Mouse (Mus musculus): Measurements from ENCODE around the gene Bst2. TPM values are rescaled to one million over a fixed set of nuclear protein-coding genes. Genes with fewer than 3 reads are reported as not detected.

Bst2 gene
- 10 to 100 TPM; 17.1 to 32.9 TPM for total RNA-seq (2021)

- peak; percentile 85 to 90 for DNase-seq
- intact Hi-C loops (cut with DNase I): no loop called here
Observed at GRCm38 (mm10) chr8:71537028-71537867, at the start of gene Bst2. Bst2 (minus strand) TSS chr8:71537456.

DNA sequence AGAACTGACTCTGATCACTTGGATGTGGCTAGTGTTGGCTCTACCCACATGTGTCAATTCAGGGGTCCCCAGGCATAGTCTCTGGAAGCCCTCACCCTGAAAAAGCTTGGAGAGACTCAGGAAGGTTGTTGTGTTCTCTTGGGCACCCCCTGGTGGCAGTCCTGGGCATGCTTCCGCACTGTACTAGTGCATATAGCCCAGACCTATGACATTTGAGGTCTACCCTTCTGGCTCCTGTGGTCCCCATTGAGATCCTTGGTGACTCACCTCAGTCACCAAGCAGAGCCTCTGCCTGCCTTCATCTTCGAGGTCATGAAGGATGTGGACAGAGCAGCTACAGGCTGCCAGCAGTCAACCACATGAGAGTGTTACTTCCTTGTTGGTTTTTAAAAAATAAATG, 49.6 kb upstream of the Bst2 start:
- DNase-seq: peak in 1 of 2 experiments; percentile 44
- intact Hi-C loops (cut with DNase I): no loop called here

DNA sequence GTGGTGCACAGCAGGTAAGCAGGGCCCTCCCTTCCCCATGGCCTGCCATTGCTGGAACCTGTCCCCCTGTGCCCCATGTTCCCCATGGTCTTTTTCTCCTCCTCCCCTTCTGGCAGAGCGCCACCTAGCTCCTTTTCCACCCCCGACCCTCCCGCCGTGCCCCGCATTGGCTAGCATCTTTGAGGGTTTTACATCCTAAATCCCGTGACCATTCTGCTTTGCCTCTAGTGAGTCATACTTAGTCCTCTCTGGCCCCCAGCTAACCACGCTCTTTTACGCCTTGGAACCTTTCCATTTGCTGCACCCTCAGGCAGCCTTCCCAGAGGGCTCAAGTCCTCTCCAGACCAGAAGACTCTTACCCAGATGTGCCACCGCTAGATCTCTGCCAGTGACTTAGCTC, 42.9 kb upstream of the Bst2 start:
- intact Hi-C loops (cut with DNase I): no loop called here
- no peak for DNase-seq

DNA sequence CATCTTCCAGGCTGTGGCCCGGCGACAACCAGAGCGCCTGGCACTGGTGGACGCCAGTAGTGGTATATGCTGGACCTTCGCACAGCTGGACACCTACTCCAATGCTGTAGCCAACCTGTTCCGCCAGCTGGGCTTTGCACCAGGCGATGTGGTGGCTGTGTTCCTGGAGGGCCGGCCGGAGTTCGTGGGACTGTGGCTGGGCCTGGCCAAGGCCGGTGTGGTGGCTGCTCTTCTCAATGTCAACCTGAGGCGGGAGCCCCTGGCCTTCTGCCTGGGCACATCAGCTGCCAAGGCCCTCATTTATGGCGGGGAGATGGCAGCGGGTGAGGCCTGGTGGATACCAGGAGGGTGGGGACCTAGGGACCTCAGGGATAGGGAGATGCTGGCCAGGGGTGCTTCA, 42.2 kb upstream of the Bst2 start:
- intact Hi-C loops (cut with DNase I): no loop called here
- DNase-seq: peak; percentile 56 to 69

DNA sequence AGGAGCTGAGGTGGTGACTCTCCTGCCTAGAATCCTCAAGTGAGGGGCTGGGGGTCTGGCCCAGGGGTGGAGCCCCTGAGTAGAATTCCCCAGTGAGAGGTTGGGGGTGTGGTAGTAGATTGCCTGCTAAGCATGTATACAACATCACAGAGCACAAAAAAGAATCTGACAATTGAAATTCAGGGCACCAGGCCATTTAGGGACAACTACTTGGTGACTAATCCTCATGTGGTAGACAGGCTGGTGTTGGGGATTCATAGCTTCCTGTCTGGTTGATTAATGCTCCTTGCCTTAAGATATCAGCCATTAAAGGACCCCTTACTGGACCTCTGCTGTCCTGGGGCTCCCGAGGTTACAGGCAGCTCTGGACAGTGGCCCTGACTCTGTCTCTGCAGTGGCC, 41.8 kb upstream of the Bst2 start:
- no peak for DNase-seq
- intact Hi-C loops (cut with DNase I): no loop called here

DNA sequence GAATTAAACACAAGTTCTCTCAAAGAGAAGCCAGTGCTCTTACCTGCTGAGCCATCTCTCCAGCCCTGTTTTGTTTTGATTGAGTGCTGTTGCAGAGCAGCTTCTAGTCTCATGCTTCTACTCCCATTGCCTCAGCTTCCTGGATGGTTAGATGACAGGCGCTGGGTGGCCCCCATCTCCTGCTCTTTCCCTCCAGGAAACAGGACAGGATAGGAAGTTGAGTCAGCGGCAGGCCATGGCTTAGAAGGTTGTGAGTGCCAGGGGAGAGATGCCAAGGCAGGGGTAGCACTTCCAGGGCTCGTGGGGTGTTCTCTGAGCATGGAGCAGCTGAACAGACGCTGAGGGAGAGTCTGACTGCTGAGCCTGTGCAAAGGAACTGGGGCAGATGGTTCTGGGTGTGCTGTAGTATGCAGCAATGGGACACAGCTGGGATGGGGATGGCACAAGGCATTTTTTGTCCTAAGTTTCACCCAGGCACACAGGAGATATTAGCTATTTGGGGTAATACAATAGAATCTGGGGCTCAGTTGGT, 40.7 kb upstream of the Bst2 start:
- no peak for DNase-seq

GRCm38 (mm10) chr8:71575020-71575419, 37.8 kb upstream of the Bst2 start:
- no peak for DNase-seq
- intact Hi-C loops (cut with DNase I): no loop called here

More for the DNA sequence above, 40.7 kb upstream of the Bst2 start:
- intact Hi-C loops (cut with DNase I): no loop called here

DNA sequence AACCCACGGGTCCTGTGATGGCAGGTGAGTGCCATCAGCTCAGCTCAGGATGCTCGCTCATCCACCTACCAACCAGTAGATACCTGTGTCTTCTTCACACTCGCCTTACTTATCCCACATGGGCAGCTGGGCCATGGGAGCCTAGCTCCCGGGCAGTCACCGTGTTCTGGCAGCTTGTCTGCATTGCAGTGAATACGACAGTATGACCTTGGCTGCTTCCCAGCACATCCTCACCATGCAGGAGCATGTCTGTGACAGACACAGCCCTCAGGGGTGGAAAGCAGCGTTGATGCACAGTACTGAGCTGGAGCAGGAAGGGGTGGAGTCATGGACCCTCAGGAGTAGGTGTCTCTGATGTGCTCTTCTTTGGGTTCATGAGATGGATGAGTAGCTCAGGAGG, 37.2 kb upstream of the Bst2 start:
- intact Hi-C loops (cut with DNase I): no loop called here
- DNase-seq: no peak

DNA sequence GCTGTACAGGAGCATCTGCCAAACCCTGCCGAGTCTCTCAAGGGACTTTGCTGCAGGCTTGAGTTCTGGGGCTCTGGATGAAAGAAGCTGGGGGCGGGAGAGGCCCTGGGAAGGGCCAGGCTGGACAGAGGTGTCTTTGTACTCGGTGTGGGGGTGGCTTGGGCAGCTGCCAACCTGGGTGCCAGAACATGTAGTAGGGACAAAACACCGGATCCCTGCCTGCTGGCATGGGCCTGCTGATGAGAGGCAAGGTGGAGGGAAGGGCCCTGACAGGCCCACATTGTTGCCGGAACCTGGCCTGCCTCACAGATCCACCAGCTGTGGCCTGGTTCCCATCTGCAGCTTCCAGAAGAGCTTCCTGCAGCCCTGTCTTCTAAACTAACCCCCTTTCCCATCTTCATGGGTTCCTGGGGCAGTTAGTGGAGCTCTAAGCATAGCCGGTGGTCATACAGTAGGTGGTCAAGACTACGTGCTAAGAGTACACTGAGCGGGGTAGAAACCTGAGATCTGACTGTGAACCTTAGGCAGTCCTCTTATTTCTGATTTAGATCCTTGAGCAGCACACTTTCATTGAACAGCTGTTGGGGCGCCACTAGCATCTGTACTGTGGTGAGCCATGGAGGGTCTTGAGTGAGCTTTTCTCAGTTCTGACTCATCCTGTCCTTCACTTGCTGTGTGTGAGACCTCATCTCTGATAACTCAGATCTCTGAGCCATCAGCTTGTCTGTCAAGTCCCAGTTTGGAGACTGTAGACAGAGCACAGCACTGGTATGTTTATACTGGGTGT, 35.8 kb upstream of the Bst2 start:
- intact Hi-C loops (cut with DNase I): no loop called here
- DNase-seq: peak; percentile 69 to 73

- no peak for DNase-seq
- intact Hi-C loops (cut with DNase I): no loop called here
Observed at GRCm38 (mm10) chr8:71572077-71572476, 34.8 kb upstream of the Bst2 start.

DNA sequence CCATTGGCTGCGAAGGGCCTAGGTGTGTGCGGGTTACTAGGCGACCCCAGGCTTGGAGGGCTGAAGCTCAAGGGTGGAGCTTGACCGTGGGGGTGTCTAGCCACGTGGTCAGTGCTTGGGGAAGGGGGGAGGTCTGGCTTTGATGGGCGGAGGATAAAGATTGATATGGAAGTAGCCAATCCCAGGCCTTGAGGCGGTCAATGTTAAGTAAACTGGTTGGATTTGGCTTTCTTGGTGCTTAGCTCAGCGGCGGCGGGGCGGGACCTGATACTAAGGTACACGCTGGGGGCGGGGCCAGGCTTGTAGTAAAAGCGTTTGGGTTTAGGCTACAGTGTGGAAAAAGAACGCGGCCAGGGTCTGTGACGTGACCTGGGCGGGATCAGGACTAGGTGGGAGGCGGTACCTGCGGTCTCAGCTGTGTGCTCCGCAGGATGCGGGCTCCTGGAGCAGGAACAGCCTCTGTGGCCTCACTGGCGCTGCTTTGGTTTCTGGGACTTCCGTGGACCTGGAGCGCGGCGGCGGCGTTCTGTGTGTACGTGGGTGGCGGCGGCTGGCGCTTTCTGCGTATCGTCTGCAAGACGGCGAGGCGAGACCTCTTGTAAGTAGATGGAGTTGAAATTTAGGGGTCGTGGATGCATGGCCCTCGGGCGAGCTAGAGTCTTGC, 33.2 kb upstream of the Bst2 start:
- intact Hi-C loops (cut with DNase I): no loop called here
- DNase-seq: peak; percentile 82 to 83

DNA sequence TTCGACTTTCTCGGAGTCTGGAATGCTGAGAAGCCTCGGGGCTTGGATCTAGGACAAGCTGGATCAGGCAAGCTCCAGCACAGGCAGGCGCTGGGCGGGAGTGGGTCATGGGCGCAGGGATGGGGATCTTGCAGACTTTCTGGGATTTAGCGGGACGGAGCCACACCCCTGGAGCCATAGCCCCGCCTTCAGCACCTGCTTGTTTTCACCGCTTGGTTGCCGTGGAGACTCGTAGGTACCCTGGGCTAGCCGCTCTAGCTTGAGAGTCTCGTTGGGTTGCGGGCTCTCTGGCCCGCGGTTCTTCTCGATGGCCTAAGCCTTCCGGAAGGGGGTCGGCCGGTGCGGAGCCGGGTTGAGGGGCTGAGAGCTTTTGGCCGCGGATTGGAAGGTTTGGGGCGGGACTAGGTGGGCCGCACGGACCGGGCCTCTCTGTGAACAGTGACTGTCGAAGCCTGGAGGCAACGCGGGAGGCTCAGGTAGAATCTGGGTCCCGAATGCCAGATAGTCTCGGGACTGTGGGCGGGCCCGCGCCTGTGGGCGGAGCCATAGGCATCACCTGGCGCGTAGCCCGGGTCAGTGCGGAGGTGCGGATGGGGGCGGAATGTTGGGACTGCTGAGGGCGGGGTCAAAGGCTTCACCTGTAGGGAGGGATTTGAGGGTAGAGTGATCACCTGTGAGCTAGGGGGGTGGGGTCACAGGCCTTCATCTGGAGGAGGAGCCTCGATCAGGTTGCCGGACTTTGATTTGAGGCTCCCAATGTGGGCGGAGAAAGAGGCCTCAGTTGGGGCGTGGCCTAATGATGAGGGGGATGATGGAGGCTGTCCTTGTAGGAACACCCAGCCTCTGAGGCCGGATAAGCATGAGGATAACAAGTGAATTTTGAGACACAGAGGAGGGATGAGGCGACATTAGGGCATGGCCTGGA, 32.4 kb upstream of the Bst2 start:
- intact Hi-C loops (cut with DNase I): no loop called here
- DNase-seq: peak; percentile 75 to 84

- peak in 1 of 2 experiments; percentile 30 for DNase-seq
- intact Hi-C loops (cut with DNase I): no loop called here
Observed at GRCm38 (mm10) chr8:71568941-71569340, 31.7 kb upstream of the Bst2 start.

DNA sequence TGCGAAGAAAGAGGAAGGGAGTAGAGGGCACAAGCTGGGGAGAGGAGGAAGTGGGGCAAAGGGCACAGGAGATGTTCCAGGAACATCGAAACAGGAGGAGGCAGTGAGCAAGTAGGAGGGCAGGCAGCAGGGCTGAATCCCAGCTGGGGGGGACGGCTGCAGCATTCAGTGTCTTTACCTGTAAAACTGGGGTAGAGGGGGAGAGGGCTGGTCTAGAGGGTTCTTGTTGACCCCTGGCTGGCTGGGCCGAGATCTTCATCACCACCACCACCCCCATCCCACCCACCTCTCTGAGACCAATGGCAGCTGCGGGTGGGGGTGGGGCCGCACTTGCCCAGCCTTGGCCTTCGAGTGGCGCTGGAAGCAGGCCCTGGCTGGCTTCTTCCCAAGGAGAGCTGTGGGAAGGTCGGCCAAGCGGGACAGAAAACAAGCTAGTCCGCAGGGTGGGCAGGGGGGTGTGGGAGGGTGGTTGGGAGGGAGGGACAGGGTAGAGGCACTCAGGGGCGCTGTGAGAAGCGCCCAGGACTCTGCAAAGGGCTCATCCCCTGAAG, 31.2 kb upstream of the Bst2 start, which contains the start of gene Slc27a1:
TSS of gene Slc27a1 (plus strand) at position 496 of the 551 bp plus-strand sequence.
- intact Hi-C loops (cut with DNase I): no loop called here
- DNase-seq: peak; percentile 82 to 86

DNA sequence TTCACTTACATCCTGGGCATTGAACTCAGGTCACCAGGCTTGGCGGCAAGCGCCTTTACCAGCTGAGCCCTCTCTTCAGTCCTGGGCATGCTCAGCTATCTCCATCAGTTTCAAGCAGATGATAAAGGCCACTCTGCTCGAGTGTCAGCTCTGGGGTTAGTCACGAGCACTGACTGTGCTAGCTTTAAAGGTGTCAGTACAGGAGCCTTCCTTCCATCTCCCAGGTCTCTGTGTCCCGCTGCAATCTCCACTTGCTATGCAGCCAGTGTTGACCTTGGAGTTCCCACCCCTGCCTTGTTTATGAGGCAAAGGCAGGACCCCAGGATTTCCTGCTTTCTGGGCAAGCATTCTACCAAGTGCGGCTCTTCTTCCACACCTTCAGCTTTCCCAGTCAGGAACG, 30.3 kb upstream of the Bst2 start:
- DNase-seq: peak in 1 of 2 experiments; percentile 34

GRCm38 (mm10) chr8:71566501-71566900, 29.2 kb upstream of the Bst2 start, which contains the start of gene Nxnl1:
Nxnl1 (minus strand) TSS chr8:71566601.
- DNase-seq: no peak
- intact Hi-C loops (cut with DNase I): no loop called here

More for the DNA sequence above, 30.3 kb upstream of the Bst2 start:
- intact Hi-C loops (cut with DNase I): no loop called here

GRCm38 (mm10) chr8:71563992-71564391, 26.7 kb upstream of the Bst2 start:
- DNase-seq: no peak

GRCm38 (mm10) chr8:71562751-71563150, 25.5 kb upstream of the Bst2 start:
- intact Hi-C loops (cut with DNase I): loop anchor here (1.0 to 5.0 kb wide), 3 partner anchors 29 to 170 kb away; no protein-coding TSS in a partner anchor
- peak; percentile 88 to 93 for DNase-seq

More at GRCm38 (mm10) chr8:71563992-71564391, 26.7 kb upstream of the Bst2 start:
- intact Hi-C loops (cut with DNase I): loop anchor here (5.0 kb wide), 1 partner anchor 168 kb away; no protein-coding TSS in a partner anchor

DNA sequence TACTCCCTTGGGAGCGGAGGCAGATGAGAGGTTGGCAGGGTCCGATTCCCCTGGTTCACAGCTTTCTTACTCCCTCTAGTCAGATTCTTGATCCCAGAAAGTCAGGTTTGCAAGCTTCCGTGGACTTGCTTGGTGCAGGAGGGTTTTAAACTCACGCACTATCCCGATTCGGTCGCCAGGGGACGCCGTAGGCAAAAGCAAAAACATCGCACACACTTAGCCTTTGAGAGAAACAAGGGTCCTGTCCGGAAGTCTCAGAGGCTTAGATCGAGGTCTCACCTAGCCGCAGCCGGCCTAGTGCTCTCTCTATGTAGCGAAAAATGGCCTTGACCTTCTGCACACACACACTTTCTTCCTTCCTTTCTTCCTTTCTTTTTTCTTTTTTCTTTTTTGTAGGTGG, 24.1 kb upstream of the Bst2 start:
- DNase-seq: peak; percentile 68 to 73
- intact Hi-C loops (cut with DNase I): loop anchor here (1.0 to 5.0 kb wide), 3 partner anchors 72 to 171 kb away; no protein-coding TSS in a partner anchor
